Mouse (Mus musculus) testis, adult 2 months (tissue): ENCODE results near the gene Olfr1250.

Experiments used
- CTCF ChIP-seq: fragments of 200-500 bp; IDR thresholded peaks from 2 replicates; pipeline ENCODE4 v1.5.1; 2012; ENCODE audit warnings: low read depth, mild to moderate bottlenecking, inconsistent platforms, low read length, moderate library complexity; ENCODE audit not compliant: control insufficient read depth, insufficient read depth, insufficient replicate concordance
- POLR2A ChIP-seq: fragments of 200-500 bp; IDR thresholded peaks from 2 replicates; pipeline ENCODE4 v1.6.1; 2012; ENCODE audit warnings: low read depth, mild to moderate bottlenecking, inconsistent platforms, low read length, moderate library complexity; ENCODE audit not compliant: control insufficient read depth

DNA sequence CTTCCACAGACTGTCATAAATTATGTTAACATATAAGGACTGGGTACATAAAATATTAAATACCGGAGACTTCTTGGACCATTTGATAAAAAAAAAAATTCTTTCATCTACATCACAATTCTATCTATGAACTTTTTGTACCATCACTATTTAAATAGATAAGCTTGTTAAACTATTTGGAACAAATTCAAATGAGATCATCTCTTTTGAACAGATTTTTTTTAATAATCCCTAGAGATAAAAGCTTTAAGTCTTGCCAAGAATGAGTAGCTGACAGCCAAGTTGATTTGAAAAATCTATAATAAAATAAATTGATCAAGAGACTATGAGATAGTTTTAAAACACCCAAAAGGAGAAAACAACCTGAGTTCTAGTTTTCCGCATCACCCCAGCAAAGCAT, 26.4 kb downstream of the Olfr1250 start, which contains the start of gene Olfr1249:
- TF ChIP-seq CTCF (no peak), POLR2A (no peak)
